Mouse (Mus musculus) embryonic facial prominence, embryonic 14.5 days (tissue): ENCODE measurements at regions not wholly inside any gene's neighbourhood (a gene's known extent, or its start where the extent isn't known, plus 50 kb on each side); places are given as distances from the start of the nearest gene placed in this dataset.
A peak's percentile ranks its signal among the peaks of the same experiment; 100 is the strongest.

Experiments
- ATAC-seq: fragments of 200-750 bp; cut with Nextera tagmentation; 2 replicates; pipeline ENCODE4 v1.8.0; 2017; ENCODE audit warnings: low read depth, moderate number of reproducible peaks, moderate TSS enrichment
- DNase-seq: peaks from one replicate; pipeline ENCODE4 v3.0.0-alpha.2; 2015; ENCODE audit warnings: low spot score
- H3K27ac ChIP-seq: fragments of 300-500 bp; sonication (generic); replicated peaks from 2 replicates; pipeline ENCODE4 v1.5.1; 2014; ENCODE audit warnings: low read depth, mild to moderate bottlenecking, low read length, moderate library complexity
- H3K27me3 ChIP-seq: fragments of 300-500 bp; sonication (generic); replicated peaks from 2 replicates; pipeline ENCODE4 v1.6.1; 2014; ENCODE audit warnings: low read length; ENCODE audit not compliant: control insufficient read depth, insufficient read depth
- H3K36me3 ChIP-seq: fragments of 300-500 bp; sonication (generic); 2 replicates; pipeline ENCODE4 v1.6.1; 2014; ENCODE audit warnings: low read length, mixed read lengths; ENCODE audit not compliant: control insufficient read depth, insufficient read depth
- H3K4me1 ChIP-seq: fragments of 300-500 bp; sonication (generic); 2 replicates; pipeline ENCODE4 v1.6.1; 2014; ENCODE audit warnings: antibody characterized with exemption, low read length; ENCODE audit not compliant: control insufficient read depth, insufficient read depth
- H3K4me2 ChIP-seq: fragments of 300-500 bp; sonication (generic); 2 replicates; pipeline ENCODE4 v1.6.1; 2014; ENCODE audit warnings: low read depth, mild to moderate bottlenecking, low read length, moderate library complexity, mixed read lengths
- H3K4me3 ChIP-seq: fragments of 300-500 bp; sonication (generic); 2 replicates; pipeline ENCODE4 v1.5.1; 2014; ENCODE audit warnings: low read depth, mild to moderate bottlenecking, low read length
- H3K9ac ChIP-seq: fragments of 300-500 bp; sonication (generic); 2 replicates; pipeline ENCODE4 v1.6.1; 2014; ENCODE audit warnings: low read depth, mild to moderate bottlenecking, low read length, moderate library complexity, mixed read lengths
- H3K9me3 ChIP-seq: fragments of 300-500 bp; sonication (generic); 2 replicates; pipeline ENCODE4 v1.6.1; 2016; ENCODE audit warnings: low read length; ENCODE audit not compliant: control insufficient read depth
- WGBS: fragments of 180-500 bp; shearing (Covaris S2); extraction: QIAGEN DNeasy Blood & Tissue Kit; methylation state at CpG from one replicate; pipeline ENCODE4 v1.1.7; 2014; 5-methylcytosine and 5-hydroxymethylcytosine counted together

GRCm38 (mm10) chr13:107601132-107601439 is 443.2 kb upstream of the Smim15 start:
- no peaks in the 10 kb centered on the region for H3K4me1 ChIP-seq
- no peaks in the 10 kb centered on the region for H3K27me3 ChIP-seq
- no peaks in the 10 kb centered on the region for H3K36me3 ChIP-seq
- ATAC-seq, result no peak
- H3K9me3 ChIP-seq, result no peaks in the 10 kb centered on the region
- no peak overlapping the region for H3K27ac ChIP-seq
- 90% methylated on average over 4 of the region's 4 CpGs for WGBS
- H3K9ac ChIP-seq, result no peak overlapping the region
- DNase-seq, result no peak
- peak overlapping the region; percentile 40 for H3K4me2 ChIP-seq
- H3K4me3 ChIP-seq, result no peak overlapping the region

- no peaks in the 10 kb centered on the region for H3K27me3 ChIP-seq
- H3K4me3 ChIP-seq, result no peak overlapping the region
- DNase-seq, result peak; percentile 75
- no peaks in the 10 kb centered on the region for H3K4me1 ChIP-seq
- H3K36me3 ChIP-seq, result no peaks in the 10 kb centered on the region
- H3K9ac ChIP-seq, result no peak overlapping the region
- 26% methylated on average over 17 of the region's 22 CpGs for WGBS
- H3K27ac ChIP-seq, result no peak overlapping the region
- H3K9me3 ChIP-seq, result no peaks in the 10 kb centered on the region
- peak; percentile 80 for ATAC-seq
- H3K4me2 ChIP-seq, result peak overlapping the region; percentile 40
Observed at GRCm38 (mm10) chr13:107600331-107601131, 443.7 kb upstream of the Smim15 start.

- Histone ChIP-seq H3K4me3 (no peak overlapping the region), H3K27me3 (no peaks in the 10 kb centered on the region), H3K36me3 (no peaks in the 10 kb centered on the region), H3K9ac (no peak overlapping the region), H3K27ac (no peak overlapping the region), H3K4me2 (no peak overlapping the region), H3K9me3 (no peaks in the 10 kb centered on the region), H3K4me1 (no peaks in the 10 kb centered on the region)
- DNase-seq (no peak), ATAC-seq (no peak)
- 43% methylated on average over 4 of the region's 4 CpGs for WGBS
Observed at GRCm38 (mm10) chr13:107599094-107599644, 445.1 kb upstream of the Smim15 start.

- H3K4me2 ChIP-seq, result no peak overlapping the region
- DNase-seq (no peak), ATAC-seq (no peak)
- H3K4me1 ChIP-seq, result no peaks in the 10 kb centered on the region
- no peaks in the 10 kb centered on the region for H3K36me3 ChIP-seq
- no peak overlapping the region for H3K27ac ChIP-seq
- no peaks in the 10 kb centered on the region for H3K27me3 ChIP-seq
- H3K9ac ChIP-seq, result no peak overlapping the region
- H3K4me3 ChIP-seq, result no peak overlapping the region
- no peaks in the 10 kb centered on the region for H3K9me3 ChIP-seq
- WGBS, result 37% methylated on average over 1 of the region's 1 CpGs
Observed at GRCm38 (mm10) chr13:107598391-107598790, 445.9 kb upstream of the Smim15 start.

GRCm38 (mm10) chr13:107597217-107597616 is 447.0 kb upstream of the Smim15 start:
- DNase-seq (no peak), ATAC-seq (no peak)
- 72% methylated on average over 2 of the region's 2 CpGs for WGBS
- no peak overlapping the region for H3K9ac ChIP-seq
- H3K27me3 ChIP-seq, result no peaks in the 10 kb centered on the region
- H3K4me2 ChIP-seq, result no peak overlapping the region
- no peak overlapping the region for H3K27ac ChIP-seq
- H3K36me3 ChIP-seq, result no peaks in the 10 kb centered on the region
- H3K9me3 ChIP-seq, result no peaks in the 10 kb centered on the region
- no peaks in the 10 kb centered on the region for H3K4me1 ChIP-seq
- no peak overlapping the region for H3K4me3 ChIP-seq

GRCm38 (mm10) chr13:107596183-107596582 is 448.1 kb upstream of the Smim15 start:
- Histone ChIP-seq H3K36me3 (no peaks in the 10 kb centered on the region), H3K4me1 (no peaks in the 10 kb centered on the region), H3K27me3 (no peaks in the 10 kb centered on the region), H3K4me2 (no peak overlapping the region), H3K4me3 (no peak overlapping the region), H3K9me3 (no peaks in the 10 kb centered on the region), H3K9ac (no peak overlapping the region), H3K27ac (no peak overlapping the region)
- WGBS, result 57% methylated on average over 2 of the region's 2 CpGs
- DNase-seq (no peak), ATAC-seq (no peak)

GRCm38 (mm10) chr13:107588399-107589002 is 455.7 kb upstream of the Smim15 start:
- no peak overlapping the region for H3K4me3 ChIP-seq
- H3K27me3 ChIP-seq, result no peaks in the 10 kb centered on the region
- H3K27ac ChIP-seq, result no peak overlapping the region
- H3K9me3 ChIP-seq, result no peaks in the 10 kb centered on the region
- no peaks in the 10 kb centered on the region for H3K36me3 ChIP-seq
- WGBS, result 66% methylated on average over 9 of the region's 9 CpGs
- ATAC-seq (no peak), DNase-seq (no peak)
- no peaks in the 10 kb centered on the region for H3K4me1 ChIP-seq
- H3K9ac ChIP-seq, result no peak overlapping the region
- H3K4me2 ChIP-seq, result no peak overlapping the region

GRCm38 (mm10) chr13:107587678-107588077 is 456.6 kb upstream of the Smim15 start:
- H3K4me2 ChIP-seq, result no peak overlapping the region
- no peak for DNase-seq
- H3K4me1 ChIP-seq, result no peaks in the 10 kb centered on the region
- no peaks in the 10 kb centered on the region for H3K9me3 ChIP-seq
- H3K36me3 ChIP-seq, result no peaks in the 10 kb centered on the region
- H3K4me3 ChIP-seq, result no peak overlapping the region
- no peak for ATAC-seq
- no peaks in the 10 kb centered on the region for H3K27me3 ChIP-seq
- WGBS, result 68% methylated on average over 8 of the region's 8 CpGs
- H3K27ac ChIP-seq, result no peak overlapping the region
- H3K9ac ChIP-seq, result no peak overlapping the region

GRCm38 (mm10) chr13:107585936-107586335 is 458.3 kb upstream of the Smim15 start:
- H3K4me3 ChIP-seq, result no peak overlapping the region
- H3K4me2 ChIP-seq, result no peak overlapping the region
- no peaks in the 10 kb centered on the region for H3K36me3 ChIP-seq
- 84% methylated on average over 9 of the region's 9 CpGs for WGBS
- DNase-seq (no peak), ATAC-seq (no peak)
- no peak overlapping the region for H3K27ac ChIP-seq
- H3K9me3 ChIP-seq, result no peaks in the 10 kb centered on the region
- H3K9ac ChIP-seq, result no peak overlapping the region
- H3K27me3 ChIP-seq, result no peaks in the 10 kb centered on the region
- H3K4me1 ChIP-seq, result no peaks in the 10 kb centered on the region
